Mouse (Mus musculus): ENCODE measurements around the gene Olfr1509.

- TF ChIP-seq CTCF (IDR thresholded peaks at IDR 0.05; ENCODE audit: low read depth, low read length) = no peak
- no peak for TF ChIP-seq GATA1 (IDR thresholded peaks at IDR 0.05; ENCODE audit: borderline replicate concordance, low read length)
- no peak for TF ChIP-seq GATA2 (IDR thresholded peaks at IDR 0.05; ENCODE audit: borderline replicate concordance, low read depth, low read length)
Measured at GRCm38 (mm10) chr14:52467395-52467794, 24.6 kb downstream of the Olfr1509 start, which contains the start of gene Olfr1508.

All from G1E (cell line).